Mouse (Mus musculus) skeletal muscle tissue, adult 2 months (tissue): ENCODE results near the gene Wdr26.

ENCODE experiments used
- DNase-seq: peaks from one replicate; pipeline ENCODE4 v3.0.0-alpha.2; 2012; ENCODE audit warnings: low read depth, low spot score

Wdr26 gene

GRCm38 (mm10) chr1:181211920-181212633, at the start of gene Wdr26:
Gene Wdr26 (minus strand): TSS chr1:181212001.
- peak; percentile 78 for DNase-seq

- no peak for DNase-seq
Measured at GRCm38 (mm10) chr1:181260949-181261696, 49.3 kb upstream of the Wdr26 start.

- no peak for DNase-seq
Measured at GRCm38 (mm10) chr1:181260422-181260821, 48.6 kb upstream of the Wdr26 start.

DNA sequence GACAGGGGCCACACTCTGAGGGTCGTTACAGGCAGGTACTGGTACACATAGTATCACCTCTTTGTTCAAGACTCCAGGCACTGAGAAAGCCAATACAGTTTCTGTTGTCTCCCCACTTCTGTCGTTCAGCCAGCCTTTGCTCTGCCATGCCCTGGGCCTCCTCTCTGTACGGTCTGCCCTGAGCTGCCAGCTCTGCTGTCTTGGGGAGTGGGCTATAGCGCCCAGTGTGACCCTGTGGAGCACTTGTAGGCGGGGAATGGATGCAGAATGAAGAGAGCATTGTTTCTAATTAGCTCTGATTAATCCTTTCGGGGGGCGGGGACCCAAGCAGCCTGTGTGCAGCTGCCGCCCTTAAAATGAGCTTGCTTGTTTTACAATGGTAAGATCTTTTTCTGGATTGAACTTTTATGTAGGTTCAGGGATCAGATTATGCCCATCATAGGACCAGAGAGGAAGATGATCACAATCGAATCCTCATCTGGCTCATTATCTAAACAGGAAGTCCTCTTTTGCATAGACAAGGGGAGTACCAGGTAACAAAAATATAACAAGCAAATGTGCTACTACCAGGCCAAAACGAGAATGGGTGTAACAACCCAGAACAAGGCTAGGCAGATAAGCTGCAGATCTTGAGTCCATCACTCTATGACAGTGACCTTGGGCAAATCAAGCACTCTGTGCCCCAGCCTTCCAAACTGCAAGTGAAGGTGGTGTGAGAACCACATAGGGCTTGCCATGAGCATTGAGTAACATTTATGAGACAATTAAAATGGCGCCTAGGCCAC, 48.0 kb upstream of the Wdr26 start:
- no peak for DNase-seq

- DNase-seq, result no peak
Measured at GRCm38 (mm10) chr1:181259056-181259455, 47.3 kb upstream of the Wdr26 start.

GRCm38 (mm10) chr1:181258616-181259015, 46.8 kb upstream of the Wdr26 start:
- no peak for DNase-seq

- peak; percentile 90 for DNase-seq
Measured at GRCm38 (mm10) chr1:181257585-181258555, 46.1 kb upstream of the Wdr26 start.

GRCm38 (mm10) chr1:181256689-181257584, 45.1 kb upstream of the Wdr26 start:
- peak; percentile 92 for DNase-seq

DNA sequence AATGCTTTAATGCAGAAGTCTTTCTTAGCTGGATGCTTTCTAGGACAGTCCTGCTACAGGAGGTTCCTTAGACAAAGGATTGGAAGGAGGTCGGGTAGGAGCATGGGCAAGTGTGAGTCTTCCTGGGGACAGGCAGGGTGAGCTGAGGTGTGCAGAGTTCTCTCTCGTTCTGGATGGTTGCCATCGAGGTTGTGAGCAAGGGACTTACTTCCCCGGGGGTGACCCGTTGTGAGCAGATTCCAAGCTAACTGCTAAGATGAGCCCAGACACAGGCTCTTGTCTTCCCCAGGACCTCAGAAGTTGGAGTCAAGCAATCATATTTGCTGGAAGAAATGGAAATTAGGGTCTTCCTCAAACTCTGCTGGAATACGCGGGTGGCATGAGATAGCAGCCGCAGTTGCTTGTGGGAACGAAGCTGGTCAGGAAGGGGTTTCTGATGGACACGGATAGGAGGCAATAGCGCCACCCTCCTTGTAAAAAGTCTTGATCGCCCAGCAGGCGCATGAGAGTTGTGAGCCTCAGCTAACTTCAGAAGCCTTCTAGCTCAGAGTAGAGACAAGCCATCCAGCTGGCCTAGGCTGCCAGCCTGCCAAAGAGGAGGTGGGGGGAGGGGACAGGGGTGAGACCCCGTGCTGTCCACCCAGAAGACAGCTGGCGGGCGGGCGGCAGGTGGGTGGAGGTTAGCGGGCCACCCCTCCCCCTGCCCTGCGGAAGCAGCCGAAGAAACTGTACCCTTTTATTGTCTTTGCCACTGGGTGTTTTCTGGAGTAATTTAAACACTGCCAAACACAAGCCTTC, 44.3 kb upstream of the Wdr26 start:
- DNase-seq, result peak; percentile 79

DNA sequence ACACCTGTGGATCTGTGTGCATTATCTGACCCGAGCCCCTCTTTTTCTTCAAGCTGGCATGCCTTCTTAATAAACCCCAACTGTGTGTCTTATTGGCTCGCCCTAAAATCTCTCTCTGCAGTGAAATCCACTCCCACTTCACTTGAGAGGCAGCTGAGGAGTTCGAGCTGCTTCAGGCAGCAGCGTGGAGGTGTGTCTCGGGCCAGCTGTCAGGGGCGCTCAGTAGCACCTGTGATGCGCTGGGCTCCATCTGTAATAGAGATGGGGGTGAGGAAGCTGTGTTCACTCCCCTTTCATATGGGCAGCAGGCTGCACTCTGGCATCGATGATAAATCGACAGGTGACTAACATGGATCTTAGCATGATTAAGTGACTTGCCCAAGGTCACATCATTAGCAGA, 43.6 kb upstream of the Wdr26 start:
- DNase-seq, result no peak

- no peak for DNase-seq
Measured at GRCm38 (mm10) chr1:181251624-181252023, 39.8 kb upstream of the Wdr26 start.

- DNase-seq, result no peak
Measured at GRCm38 (mm10) chr1:181250961-181251360, 39.2 kb upstream of the Wdr26 start.

DNA sequence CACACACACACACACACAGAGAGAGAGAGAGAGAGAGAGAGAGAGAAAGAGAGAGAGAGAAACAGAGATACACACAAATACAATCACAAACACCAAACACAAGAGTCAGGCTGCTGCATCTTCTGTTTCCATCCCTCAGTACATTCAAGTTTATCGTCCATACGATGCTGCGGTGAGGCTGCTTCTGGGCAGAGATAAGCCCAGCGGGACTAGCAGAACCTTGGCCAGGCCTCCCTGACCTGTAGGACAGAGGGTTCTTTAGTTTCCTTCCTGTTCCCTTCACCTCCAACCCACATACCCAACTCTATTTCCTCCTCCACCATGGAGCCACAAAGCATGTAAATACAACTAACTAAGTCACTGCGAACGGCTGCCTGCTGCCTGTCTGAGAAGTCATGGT, 37.7 kb upstream of the Wdr26 start:
- DNase-seq, result no peak

GRCm38 (mm10) chr1:181247175-181247574, 35.4 kb upstream of the Wdr26 start:
- DNase-seq, result no peak

DNA sequence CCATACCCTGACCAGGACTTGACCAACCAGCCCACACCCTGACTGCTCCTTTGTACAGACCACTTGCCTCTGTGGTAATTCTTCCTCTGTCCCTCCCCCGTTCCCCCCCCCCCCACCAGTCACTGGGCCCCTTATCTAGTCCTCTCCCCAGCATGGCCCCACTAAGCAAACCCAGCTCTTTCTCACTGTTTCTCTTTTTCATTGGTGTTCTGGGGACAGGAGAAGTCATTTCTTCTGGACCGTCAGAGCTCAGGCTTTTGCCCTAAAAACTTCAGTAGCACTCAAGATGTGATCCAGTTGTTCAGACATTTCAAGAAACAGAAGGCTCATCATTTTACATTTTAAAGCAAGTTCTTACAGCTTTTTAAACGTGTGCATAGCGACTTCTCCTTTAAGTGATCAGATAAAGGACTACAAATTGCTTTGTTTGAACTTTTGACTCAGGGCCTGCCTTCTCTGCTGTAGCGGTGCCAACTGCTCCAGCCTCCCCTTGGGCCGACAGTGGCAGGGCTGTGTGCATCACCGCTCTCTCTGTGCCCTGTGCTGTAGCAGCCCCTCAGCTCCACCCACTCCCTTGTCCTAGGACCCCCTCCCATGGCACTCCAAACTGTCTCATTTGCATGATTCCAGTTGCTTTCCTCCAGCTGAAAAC, 34.8 kb upstream of the Wdr26 start:
- no peak for DNase-seq

- no peak for DNase-seq
Measured at GRCm38 (mm10) chr1:181245554-181246486, 34.0 kb upstream of the Wdr26 start.

DNA sequence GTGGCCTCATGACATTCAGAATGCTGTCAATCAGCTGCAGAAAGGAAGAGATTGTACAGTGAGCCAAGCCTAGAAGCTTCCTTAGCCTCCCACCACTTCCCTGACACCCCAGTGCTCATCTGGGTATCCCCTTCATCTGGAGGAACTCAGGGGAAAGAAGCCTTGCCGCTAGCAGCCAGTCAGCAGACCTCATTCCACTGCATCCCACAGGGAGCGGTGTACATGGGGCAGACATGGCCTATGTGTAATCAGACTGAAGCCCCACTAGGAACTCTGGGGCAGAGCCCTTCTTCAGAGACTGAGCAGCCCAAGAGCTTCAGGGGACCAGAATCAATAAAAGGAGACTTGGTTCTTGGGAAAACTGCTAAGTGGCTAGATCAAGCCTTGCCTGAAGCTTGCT, 33.3 kb upstream of the Wdr26 start:
- no peak for DNase-seq

DNA sequence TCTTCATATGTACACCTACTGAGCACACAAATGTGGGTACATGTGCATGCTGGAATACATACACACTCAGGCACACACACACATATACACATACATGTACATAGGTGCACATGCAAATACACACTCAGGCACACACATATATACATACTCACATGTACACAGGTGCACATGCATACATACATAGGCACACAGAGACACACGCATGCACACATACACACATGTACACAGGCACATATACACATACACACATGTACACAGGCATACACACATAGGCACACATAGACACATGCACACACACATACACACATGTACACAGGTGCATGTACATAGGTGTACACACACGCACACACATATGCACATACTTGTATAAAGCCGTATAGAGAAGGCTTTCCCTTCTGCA, 29.4 kb upstream of the Wdr26 start:
- no peak for DNase-seq
